Mouse (Mus musculus) ovary, adult 18-20 months (tissue): Measurements from ENCODE around the gene Fkbp5.

Experiments used
- DNase-seq: peaks from one replicate; pipeline ENCODE4 v3.0.0; 2022; ENCODE audit warnings: low spot score, mixed read lengths

Fkbp5 gene

DNA sequence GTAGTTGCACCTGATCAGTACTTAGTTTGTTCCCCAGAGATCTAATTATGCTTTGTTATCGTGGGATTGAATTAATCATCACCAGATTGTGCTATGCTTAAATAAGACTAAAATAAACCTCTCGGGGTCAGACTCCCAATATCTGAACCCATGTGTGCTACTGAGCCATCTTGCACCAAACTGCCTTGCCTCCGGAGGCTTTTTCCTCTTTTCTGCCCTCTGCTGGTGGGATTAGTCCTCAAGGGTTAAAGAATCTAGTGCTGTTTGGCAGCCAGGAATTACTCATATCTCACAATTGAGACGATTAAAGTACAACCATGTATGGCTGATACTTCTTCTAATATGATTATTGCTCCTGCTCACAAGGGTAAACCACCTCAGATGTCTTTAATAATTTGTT is 62.2 kb downstream of the Fkbp5 start:
- no peak for DNase-seq

- no peak for DNase-seq
Observed at GRCm38 (mm10) chr17:28452889-28453288, 64.4 kb downstream of the Fkbp5 start.

GRCm38 (mm10) chr17:28451914-28452313 is 65.4 kb downstream of the Fkbp5 start:
- no peak for DNase-seq

GRCm38 (mm10) chr17:28451487-28451886 is 65.8 kb downstream of the Fkbp5 start:
- DNase-seq: no peak

- no peak for DNase-seq
Observed at GRCm38 (mm10) chr17:28448225-28448624, 69.1 kb downstream of the Fkbp5 start.

- no peak for DNase-seq
Observed at GRCm38 (mm10) chr17:28447789-28448188, 69.5 kb downstream of the Fkbp5 start.

DNA sequence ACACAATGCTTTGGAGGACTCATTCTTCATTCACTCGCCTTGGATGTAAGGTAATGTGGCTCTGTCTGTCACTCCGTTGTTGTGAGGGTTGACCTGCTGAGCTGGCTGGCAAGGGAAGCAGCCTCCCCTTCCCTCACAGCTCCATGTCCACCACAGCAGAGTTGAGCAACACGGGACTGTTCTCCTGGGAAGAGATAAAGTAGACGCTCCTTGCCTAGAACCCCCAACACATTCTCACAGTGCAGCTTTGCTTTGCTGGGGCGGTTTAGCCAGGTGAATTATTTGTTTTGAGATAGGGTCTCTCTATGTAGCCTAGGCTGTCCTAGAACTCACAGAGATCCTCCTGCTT is 70.5 kb downstream of the Fkbp5 start:
- DNase-seq: no peak

GRCm38 (mm10) chr17:28445886-28446819 is 71.2 kb downstream of the Fkbp5 start:
- DNase-seq: no peak

DNA sequence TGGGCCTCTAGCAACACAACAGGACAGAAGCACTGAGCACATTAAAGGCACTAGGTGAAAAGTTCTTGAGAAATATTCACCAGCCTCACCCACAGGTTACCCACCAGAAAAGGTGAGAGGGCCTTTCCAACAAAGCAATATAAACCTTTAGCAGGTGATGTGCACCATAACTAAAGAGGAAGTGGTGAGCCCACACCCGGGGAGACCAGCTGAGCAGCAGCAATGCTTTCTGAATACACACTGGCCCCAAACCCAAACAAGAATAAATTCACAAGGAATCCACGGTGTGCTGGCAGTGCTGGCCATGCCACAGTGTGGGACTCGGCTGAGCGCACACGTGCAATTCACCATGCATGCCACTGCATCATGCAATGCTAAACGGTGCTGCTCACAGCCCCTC is 74.7 kb downstream of the Fkbp5 start:
- DNase-seq: no peak

DNA sequence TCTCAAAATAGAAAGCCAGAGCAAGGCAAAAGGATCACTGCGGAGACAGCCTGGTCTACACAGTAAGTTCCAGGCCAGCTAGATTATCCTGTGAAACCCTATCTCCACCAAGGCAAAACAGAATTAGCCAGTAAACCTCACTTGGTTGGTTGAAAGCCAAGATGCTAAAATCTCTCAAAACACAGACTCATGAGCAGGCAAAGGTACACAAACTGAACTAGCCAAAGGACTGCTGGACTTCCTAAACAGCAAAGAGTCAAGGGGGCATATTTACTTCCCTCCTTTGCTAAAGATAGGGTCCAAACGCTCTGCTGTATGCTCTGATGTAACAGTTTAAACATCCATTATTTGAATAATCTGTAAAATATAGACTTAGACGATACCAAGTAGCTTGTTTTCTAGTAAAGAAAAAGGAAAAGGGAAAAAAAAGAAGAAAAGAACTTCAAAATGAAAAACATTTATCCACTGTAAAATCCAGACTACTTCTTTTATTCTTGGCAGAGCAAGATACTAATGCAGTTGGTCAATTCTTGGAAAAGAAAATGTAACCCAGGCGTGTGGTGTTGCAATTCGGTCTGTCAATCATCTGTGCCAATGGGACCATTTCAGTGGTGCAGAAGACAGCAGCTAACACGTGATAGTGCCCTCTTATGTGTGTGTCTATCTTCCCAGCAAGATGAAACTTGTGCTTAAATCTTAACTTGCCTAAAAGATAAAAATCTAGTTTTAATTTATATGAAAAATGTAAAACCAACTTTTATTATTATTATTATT is 78.8 kb downstream of the Fkbp5 start:
- DNase-seq: no peak

- no peak for DNase-seq
Observed at GRCm38 (mm10) chr17:28437938-28438337, 79.4 kb downstream of the Fkbp5 start.

DNA sequence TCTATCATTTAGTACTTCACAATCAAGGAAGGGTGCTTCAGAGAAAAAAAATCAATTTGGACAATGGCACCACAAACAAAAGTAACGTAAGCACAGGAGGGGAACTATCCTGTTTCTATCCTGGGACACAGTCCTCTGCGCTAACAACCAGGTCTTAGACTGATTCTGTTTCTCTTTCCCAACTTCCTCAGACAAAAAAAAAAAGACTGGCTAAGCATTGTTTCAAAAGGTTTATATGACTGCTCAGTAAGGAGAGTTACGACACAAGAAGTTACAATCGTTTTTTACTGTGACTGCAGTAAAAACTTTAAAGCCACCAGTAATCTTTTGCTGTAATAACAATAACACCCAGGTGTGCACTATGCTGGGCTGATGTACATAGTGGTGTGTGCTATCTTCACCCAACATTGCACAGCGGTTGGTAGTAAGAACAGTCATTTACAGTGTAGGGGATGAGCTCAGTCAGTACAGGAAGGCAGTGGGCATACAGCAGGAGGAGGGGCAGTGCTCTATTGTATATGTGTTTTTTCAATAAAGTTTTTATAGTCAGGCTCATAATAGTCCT is 82.3 kb downstream of the Fkbp5 start:
- DNase-seq: no peak

DNA sequence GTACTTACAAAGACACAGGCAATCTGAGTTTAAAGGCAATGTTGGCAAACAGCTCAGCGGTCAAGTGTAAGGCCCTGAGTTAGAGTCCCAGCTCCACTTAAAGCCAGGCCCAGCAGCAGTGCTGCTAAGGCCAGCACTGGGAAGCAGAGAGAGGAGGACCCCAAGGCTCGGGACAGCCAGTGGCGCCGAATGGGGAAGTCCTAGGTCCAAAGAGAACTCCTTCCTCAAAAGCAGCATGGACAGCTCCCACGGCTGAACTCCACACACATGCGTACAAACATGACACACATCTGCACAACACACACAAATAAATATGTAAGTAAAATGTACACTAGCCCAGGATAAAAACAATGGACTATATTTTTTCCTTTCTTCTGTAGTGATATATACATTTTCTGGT is 84.3 kb downstream of the Fkbp5 start:
- no peak for DNase-seq

- DNase-seq: peak; percentile 62
Observed at GRCm38 (mm10) chr17:28431931-28432335, 85.4 kb downstream of the Fkbp5 start.

- no peak for DNase-seq
Observed at GRCm38 (mm10) chr17:28431038-28431437, 86.3 kb downstream of the Fkbp5 start.

GRCm38 (mm10) chr17:28428474-28429258 is 88.7 kb downstream of the Fkbp5 start:
- peak; percentile 61 for DNase-seq

DNA sequence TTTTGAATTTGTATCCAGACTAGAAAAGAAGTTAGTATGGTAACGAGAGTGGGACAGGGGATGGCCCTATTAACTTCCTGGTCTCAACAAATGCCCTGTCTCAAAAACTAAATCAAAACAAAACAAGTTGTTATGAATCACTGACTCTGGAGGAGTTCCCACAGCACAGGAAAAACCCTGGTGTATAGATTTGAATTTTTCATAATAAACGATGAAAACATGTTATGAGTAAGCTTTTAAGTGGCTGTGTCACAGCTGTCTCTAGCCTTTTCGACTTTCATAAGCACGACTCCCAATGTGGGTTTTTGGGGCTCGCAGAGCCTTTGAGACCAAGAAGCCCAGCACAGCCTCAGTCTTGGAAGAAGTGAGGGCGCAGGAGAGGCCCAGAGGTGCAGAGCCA is 89.7 kb downstream of the Fkbp5 start:
- no peak for DNase-seq

GRCm38 (mm10) chr17:28424373-28424772 is 93.0 kb downstream of the Fkbp5 start:
- peak; percentile 55 for DNase-seq

DNA sequence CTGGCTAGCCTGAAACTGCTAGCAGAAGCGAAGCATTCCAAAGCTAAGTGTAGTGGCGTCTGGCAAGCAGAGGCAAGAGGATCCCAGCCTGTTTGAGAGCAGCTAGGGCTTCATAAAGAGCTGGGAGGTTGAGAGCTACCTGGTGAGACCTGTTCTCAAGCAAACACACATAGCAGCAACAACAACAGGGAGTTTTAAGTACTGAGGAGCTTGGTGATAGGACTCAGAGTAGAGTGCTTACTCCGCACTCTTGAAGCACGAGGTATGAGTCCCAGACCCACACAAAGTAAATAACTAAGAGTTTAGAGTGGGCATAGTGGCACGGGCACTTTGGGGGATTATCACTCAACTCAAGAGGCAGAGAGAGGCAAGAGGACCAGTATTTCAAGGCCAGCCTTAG is 96.3 kb downstream of the Fkbp5 start:
- no peak for DNase-seq

DNA sequence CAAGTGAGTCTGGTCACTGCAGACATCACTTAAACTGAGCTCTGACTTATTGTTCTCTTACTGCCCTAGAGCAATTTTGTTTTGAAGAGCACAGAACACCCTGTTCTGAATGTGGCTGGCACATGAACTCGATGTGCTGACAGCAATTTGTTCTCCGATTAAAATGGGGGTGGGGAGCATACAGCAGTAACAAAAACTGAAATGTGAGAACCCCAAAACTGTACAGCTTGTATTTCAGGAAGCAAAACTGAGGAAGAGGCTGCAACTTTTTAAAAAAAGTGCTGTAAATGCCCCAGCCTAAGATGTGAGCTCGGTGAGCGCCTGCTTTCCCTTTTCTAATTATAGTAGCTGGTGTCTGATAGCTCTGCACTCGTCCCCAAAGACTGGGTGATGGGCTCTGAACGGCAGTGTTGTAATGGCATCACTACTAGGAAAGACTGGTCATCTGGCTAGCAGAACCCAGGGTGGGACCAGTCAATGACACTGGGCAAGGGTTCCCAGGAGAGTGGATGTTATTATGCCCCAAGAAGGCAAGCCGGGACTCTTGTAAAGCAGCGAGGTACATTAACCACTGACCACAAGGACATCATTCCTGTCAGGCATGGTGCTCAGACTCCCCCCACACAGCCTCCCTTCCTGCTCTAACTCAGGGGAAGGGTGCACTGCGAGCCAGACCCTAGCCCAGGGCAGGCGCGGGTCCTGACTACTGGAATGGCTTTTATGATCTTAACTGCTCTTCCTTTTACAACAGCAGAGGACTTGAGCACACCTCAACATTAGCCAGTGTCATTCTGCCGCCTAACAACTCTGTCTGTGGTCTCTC is 96.9 kb downstream of the Fkbp5 start:
- DNase-seq: peak; percentile 45

GRCm38 (mm10) chr17:28419636-28420035 is 97.7 kb downstream of the Fkbp5 start:
- no peak for DNase-seq
